Mouse (Mus musculus) lung, adult 18-20 months (tissue): ENCODE results near the gene Zbtb11.
A peak's percentile ranks its signal among the peaks of the same experiment; 100 is the strongest.
"Not testable (repeated sequence)": the region's sequence is repeated elsewhere in the genome, so short reads cannot be mapped to it uniquely, and the experiment has no call there.

ENCODE experiments used
- DNase-seq, 2 experiments: peaks; one replicate each; pipeline ENCODE4 v3.0.0; 2022; ENCODE audit warnings: mixed read lengths in 2 of 2

Gene Zbtb11

DNA sequence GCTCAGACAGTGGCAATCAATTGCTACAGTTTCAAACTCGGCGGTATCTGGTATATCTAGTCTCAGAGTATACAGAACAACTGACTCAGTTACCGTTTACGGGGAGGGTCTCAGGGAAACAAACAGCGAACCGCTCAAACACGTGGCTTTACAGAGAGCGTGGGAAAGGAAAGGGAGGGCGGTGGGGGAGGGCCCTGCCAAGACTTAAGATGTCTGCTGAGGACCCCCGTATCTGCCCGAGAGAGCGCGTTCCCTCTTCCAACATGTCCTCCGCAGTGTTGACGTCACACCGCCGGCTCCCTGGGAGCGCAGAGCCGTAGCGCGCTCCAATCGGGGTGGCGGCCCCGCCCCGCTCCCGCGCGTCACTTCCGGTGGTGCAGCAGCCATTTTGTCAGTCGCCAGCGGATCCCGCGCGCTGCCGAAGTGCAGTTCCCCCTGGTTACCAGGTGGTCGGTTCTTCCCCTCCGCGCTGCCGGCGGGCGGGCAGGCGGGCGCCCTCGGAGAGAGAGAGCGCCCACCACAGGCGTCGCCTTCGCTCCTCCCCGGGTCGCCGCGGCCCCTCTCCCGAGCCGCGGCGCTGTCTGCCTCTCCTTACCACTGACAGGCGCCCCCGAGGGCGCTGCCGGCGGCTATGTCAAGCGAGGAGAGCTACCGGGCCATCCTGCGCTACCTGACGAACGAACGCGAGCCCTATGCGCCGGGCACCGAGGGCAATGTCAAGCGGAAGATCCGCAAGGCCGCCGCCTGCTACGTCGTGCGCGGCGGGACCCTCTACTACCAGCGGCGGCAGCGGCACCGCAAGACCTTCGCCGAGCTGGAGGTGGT, at the start of gene Zbtb11:
Gene Zbtb11, plus strand, starts transcription at position 453 of the 825 bp plus-strand sequence.
- DNase-seq, result peak; percentile 99

DNA sequence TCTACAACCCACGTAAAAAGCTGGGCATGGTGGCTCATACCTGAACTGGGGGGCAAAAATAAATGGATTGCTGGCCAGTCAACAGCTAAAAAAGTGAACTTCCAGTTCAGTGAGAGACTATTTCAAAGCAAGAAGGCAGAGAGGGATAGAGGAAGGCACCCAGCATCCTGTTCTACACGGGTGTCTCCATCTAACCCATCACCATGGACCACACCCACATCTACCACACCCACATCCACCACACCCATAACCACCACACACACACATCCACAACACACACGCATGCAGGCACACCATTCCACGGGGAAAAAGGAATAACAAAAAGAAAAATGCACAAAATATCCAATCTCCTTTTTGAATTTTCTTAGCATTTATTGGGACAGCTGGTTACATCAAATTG, 49.7 kb upstream of the Zbtb11 start:
- DNase-seq, result no peak

- peak; percentile 20 to 35 for DNase-seq
Measured at GRCm38 (mm10) chr16:55933681-55934343, 39.9 kb upstream of the Zbtb11 start.

DNA sequence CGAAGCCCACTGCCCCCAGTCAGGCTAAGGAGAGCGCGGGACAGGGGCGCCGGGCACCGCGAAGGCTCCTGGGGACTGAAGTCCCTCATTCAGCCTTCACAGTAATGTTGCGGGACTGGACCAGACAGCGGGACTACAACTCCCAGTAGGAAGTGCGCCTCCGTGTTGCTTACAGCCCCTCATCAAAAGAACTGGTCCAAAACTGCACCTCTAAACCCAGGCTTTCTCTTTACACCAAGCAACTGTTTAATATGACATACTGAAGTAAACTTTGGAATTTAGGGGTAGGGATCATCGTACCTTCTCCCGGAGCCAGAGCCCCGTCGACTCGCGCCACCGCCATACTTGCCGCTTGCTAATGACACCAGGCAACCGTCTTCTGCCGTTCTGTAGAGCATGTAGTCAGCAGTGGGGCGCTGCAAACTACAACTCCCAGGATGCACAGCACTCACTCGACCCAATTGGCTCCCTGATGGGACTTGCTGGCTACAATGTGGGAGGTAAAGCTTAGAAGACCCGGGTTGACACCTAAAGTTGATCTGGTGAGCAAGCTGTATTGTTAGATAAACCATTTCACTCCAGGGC, 39.1 kb upstream of the Zbtb11 start, which contains the start of gene Cep97:
Gene Cep97, minus strand, starts transcription at position 403 of the 585 bp plus-strand sequence.
- peak; percentile 94 to 95 for DNase-seq

DNA sequence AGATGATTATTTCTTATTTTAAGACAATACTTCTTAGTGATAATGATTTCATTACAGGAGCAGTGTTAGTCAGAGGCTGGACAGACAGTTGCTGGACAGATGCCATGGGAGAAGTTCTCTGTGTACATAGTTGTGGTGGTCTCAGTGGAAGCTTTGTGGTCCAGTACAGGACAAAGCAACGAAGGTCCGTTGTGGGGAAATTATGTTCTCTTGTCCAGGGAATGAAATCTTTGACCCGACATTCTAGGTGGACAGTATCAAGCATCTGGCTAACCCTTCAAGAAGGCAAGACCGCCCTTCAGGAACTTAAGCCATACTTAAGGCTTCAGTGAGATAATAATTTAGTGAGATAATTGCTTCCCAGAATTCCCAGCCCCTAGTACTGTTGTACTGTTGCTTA, 34.9 kb upstream of the Zbtb11 start:
- no peak for DNase-seq

- DNase-seq, result no peak
Measured at GRCm38 (mm10) chr16:55939703-55940102, 34.0 kb upstream of the Zbtb11 start.

- no peak for DNase-seq
Measured at GRCm38 (mm10) chr16:55940781-55941180, 32.9 kb upstream of the Zbtb11 start.

GRCm38 (mm10) chr16:55947266-55947665, 26.4 kb upstream of the Zbtb11 start:
- no peak for DNase-seq

DNA sequence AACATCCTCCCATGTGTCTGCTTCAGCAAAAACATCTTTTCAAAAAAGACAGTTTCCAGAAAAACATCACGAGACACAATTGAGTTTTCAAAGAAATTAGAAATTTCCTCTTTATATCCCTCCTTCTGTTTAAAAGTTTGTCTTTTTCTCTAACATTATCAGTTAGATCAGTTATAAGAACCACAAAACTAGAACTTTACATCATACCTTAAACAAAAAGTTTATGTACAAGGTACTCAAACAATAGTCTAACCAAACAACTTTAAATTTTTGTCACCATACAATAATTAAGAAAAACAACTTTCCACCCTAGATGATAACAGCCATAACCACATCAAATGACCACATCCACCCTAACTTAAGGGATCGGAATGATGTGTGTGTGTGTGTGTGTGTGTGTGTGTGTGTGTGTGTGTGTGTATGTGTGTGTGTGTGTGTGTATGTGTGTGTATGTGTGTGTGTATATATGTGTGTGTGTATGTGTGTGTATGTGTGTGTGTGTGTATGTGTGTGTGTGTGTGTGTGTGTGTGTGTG, 25.7 kb upstream of the Zbtb11 start:
- not testable (repeated sequence) for DNase-seq

- DNase-seq, result peak; percentile 34 to 51
Measured at GRCm38 (mm10) chr16:55948963-55949362, 24.7 kb upstream of the Zbtb11 start.

- no peak for DNase-seq
Measured at GRCm38 (mm10) chr16:55950462-55950861, 23.2 kb upstream of the Zbtb11 start.

GRCm38 (mm10) chr16:55950946-55951678, 22.6 kb upstream of the Zbtb11 start:
- DNase-seq, result peak; percentile 60 to 80

DNA sequence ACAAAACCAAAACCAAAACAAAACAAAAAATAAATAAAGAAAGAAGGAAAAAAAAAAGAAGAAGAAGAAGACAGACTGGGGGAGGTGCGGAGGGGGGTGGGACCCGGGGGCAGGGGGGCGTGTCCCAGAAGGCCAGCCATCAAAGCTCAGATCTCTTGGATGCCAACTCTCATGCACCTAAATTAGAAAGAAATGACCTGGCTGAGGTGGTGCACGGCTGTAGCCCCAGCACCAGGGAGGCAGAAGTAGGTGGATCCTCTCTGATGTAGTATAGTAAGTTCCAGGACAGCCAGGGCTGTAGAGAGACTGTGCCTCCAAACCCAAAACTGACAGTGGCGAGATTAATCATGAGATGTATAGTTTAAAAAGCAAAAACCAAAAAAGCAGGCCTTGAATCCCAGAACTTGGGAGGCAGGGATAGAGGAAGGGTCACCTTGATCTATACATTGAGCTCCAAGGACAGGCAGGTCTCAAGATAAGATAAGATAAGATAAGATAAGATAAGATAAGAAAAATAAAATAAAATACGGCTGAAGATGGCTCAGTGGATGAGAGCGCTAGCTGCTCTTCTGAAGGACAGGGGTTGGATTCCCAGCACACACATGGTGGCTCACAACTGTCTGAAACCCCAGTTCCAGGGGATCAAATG, 21.9 kb upstream of the Zbtb11 start:
- no peak for DNase-seq

GRCm38 (mm10) chr16:55952771-55953170, 20.9 kb upstream of the Zbtb11 start:
- DNase-seq, result peak; percentile 53 to 58

DNA sequence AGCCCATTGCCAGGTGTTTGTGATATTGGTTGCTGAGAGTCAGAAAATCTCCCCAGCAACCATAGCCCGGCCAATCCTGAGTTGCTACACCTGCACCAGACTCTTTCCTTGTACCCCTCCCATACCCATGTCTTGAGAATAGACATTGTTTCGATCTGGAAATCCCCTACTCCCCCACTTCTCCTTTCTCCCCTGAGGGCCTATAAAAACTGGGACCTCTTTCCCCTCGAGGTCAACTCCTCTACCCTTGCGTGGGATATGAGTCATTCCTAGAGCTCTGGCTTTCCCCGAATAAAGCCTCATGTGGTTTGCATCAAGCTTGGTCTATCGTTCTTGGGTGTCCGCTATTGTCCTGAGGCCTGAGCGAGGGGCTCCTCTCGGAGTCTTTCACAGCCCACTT, 19.5 kb upstream of the Zbtb11 start:
- DNase-seq, result not testable (repeated sequence)

DNA sequence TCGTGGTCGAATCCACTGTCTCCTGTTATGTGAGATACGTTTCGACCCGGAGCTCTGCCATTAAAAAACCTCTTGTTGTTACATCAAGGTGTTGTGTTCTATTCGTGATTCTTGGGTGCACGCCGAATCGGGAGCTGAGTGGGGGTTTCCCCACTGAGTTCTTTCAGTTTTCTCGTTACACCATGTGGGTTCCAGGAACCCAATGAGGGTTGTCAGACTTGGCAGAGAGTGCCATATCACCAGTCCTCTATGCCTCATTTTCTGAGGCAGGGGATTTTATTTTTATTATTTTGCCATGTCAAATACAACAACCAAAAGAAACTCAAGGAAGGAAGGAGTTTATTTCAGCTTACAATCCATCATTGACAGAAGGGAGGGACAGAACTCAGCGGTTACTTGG, 10.6 kb upstream of the Zbtb11 start:
- not testable (repeated sequence) for DNase-seq

DNA sequence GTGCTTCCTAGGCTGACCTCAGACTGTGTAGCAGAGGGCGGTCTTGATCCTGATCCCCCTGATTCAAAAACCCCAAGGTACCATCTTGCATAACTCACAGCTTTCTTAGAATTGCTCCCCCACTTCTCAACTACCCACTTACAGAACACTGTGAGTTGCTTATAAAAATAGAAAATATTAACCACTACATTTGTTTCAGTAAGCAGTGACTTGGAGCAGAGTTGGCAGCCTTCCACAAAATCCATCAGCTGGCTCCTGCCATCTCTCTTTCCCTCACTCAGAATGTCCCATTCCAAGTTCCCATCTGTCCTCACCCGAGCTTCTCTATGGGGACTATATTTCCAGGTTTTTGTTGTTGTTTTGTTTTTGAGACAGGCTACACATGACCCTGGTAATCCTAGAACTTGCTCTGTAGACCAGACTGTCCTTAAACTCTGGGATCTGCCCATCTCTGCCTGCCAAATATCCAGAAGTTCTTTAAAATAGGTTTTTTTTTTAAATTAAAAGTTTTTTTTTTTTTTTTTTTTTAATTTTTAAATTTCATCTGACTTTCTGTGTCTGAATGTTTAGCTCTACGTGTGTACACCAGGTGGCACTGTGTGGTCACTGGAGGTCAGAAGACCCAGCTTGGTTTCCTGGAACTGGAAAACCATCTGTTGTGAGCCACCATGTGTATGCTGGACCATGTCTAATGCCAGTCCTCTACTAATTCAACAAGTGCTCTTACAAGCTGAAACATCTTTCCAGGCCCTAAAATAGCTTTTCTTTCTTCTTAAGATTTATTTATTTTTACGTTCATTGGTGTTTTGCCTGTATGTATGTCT, 9.3 kb upstream of the Zbtb11 start:
- DNase-seq, result peak; percentile 28 to 58

- DNase-seq, result peak; percentile 95 to 96
Measured at GRCm38 (mm10) chr16:55966212-55966871, 7.3 kb upstream of the Zbtb11 start, which contains the start of gene Rpl24. Rpl24 (plus strand) TSS chr16:55966275.

GRCm38 (mm10) chr16:55967221-55967620, 6.5 kb upstream of the Zbtb11 start:
- no peak for DNase-seq

GRCm38 (mm10) chr16:55969147-55969546, 4.5 kb upstream of the Zbtb11 start:
- peak; percentile 25 to 26 for DNase-seq
